Mouse (Mus musculus): ENCODE results near the gene Tnp1.

The Tnp1 gene

GRCm38 (mm10) chr1:73027381-73027780 is 11.7 kb upstream of the Tnp1 start:
- CTCF ChIA-PET: interaction anchor here in 2 of 4 experiments (0.6 to 0.7 kb wide), 2 partner anchors 653 to 1515 kb away, joined by 5 read pairs; no protein-coding TSS in a partner anchor
- POLR2A ChIA-PET: no interaction called here

GRCm38 (mm10) chr1:73026786-73027299 is 11.1 kb upstream of the Tnp1 start:
- POLR2A ChIA-PET: interaction anchor here in 1 of 4 experiments (0.7 kb wide), 1 partner anchor 63 kb away, joined by 4 read pairs; no protein-coding TSS in a partner anchor
- CTCF ChIA-PET: interaction anchor here in 2 of 4 experiments (0.6 to 0.7 kb wide), 2 partner anchors 653 to 1515 kb away, joined by 5 read pairs; no protein-coding TSS in a partner anchor

- ChIA-PET POLR2A (no interaction called here), CTCF (no interaction called here)
These were observed 10.4 kb upstream of the Tnp1 start for GRCm38 (mm10) chr1:73026157-73026556.

- ChIA-PET CTCF (no interaction called here), POLR2A (no interaction called here)
These were observed 8.9 kb downstream of the Tnp1 start for GRCm38 (mm10) chr1:73006847-73007246.

GRCm38 (mm10) chr1:73004890-73005289 is 10.8 kb downstream of the Tnp1 start:
- POLR2A ChIA-PET: interaction anchor here in 1 of 4 experiments (0.6 kb wide), 1 partner anchor 71 kb away, joined by 4 read pairs; no protein-coding TSS in a partner anchor
- CTCF ChIA-PET: interaction anchor here in 1 of 4 experiments (0.7 kb wide), 1 partner anchor 821 kb away, joined by 3 read pairs; no protein-coding TSS in a partner anchor

GRCm38 (mm10) chr1:73002637-73003036 is 13.1 kb downstream of the Tnp1 start:
- POLR2A ChIA-PET: no interaction called here

GRCm38 (mm10) chr1:73001961-73002360 is 13.7 kb downstream of the Tnp1 start:
- ChIA-PET POLR2A (no interaction called here), CTCF (no interaction called here)

More at GRCm38 (mm10) chr1:73002637-73003036, 13.1 kb downstream of the Tnp1 start:
- CTCF ChIA-PET: no interaction called here

GRCm38 (mm10) chr1:72994751-72995528 is 20.8 kb downstream of the Tnp1 start:
- POLR2A ChIA-PET: no interaction called here
- CTCF ChIA-PET: no interaction called here

- ChIA-PET POLR2A (interaction anchor here in 2 of 4 experiments (0.6 kb wide), 2 partner anchors 75 to 346 kb away, joined by 3 read pairs; no protein-coding TSS in a partner anchor), CTCF (no interaction called here)
These were observed 22.7 kb downstream of the Tnp1 start for GRCm38 (mm10) chr1:72992944-72993464.

GRCm38 (mm10) chr1:72992209-72992608 is 23.5 kb downstream of the Tnp1 start:
- CTCF ChIA-PET: interaction anchor here in 1 of 4 experiments (0.6 kb wide), 1 partner anchor 231 kb away, joined by 4 read pairs; no protein-coding TSS in a partner anchor
- POLR2A ChIA-PET: interaction anchor here in 1 of 4 experiments (0.6 kb wide), 1 partner anchor 283 kb away, joined by 7 read pairs; no protein-coding TSS in a partner anchor

GRCm38 (mm10) chr1:72988904-72989303 is 26.8 kb downstream of the Tnp1 start:
- ChIA-PET CTCF (no interaction called here), POLR2A (no interaction called here)

GRCm38 (mm10) chr1:72986715-72987114 is 29.0 kb downstream of the Tnp1 start:
- ChIA-PET CTCF (no interaction called here), POLR2A (no interaction called here)

GRCm38 (mm10) chr1:72978956-72979355 is 36.8 kb downstream of the Tnp1 start:
- ChIA-PET CTCF (no interaction called here), POLR2A (no interaction called here)

GRCm38 (mm10) chr1:72974226-72974625 is 41.5 kb downstream of the Tnp1 start:
- ChIA-PET CTCF (no interaction called here), POLR2A (interaction anchor here in 2 of 4 experiments (0.6 kb wide), 2 partner anchors 128 to 868 kb away, joined by 3 read pairs; no protein-coding TSS in a partner anchor)

- ChIA-PET POLR2A (no interaction called here), CTCF (no interaction called here)
These were observed 45.2 kb downstream of the Tnp1 start for GRCm38 (mm10) chr1:72970461-72970860.

- ChIA-PET CTCF (interaction anchor here in 1 of 4 experiments (0.6 kb wide), 1 partner anchor 324 kb away, joined by 3 read pairs; no protein-coding TSS in a partner anchor), POLR2A (interaction anchor here in 2 of 4 experiments (0.6 to 1.2 kb wide), 2 partner anchors 9 to 95 kb away, joined by 3 read pairs; partner anchors contain the start of gene Igfbp5 (in 1 of the 2))
These were observed 46.4 kb downstream of the Tnp1 start for GRCm38 (mm10) chr1:72969113-72969812.

GRCm38 (mm10) chr1:72966423-72966822 is 49.3 kb downstream of the Tnp1 start:
- ChIA-PET POLR2A (interaction anchor here in 1 of 4 experiments (1.1 kb wide), 1 partner anchor 10 kb away, joined by 3 read pairs; no protein-coding TSS in a partner anchor), CTCF (no interaction called here)
